Mouse (Mus musculus) erythroblast, embryonic 14.5 days (primary cell): ENCODE data around the gene S100a3.

Experiments used
- GATA1 ChIP-seq: IDR thresholded peaks from 2 replicates; pipeline ENCODE4 v1.6.1; 2012; ENCODE audit warnings: low read length, inconsistent platforms, mixed read lengths
- TAL1 ChIP-seq: IDR thresholded peaks from 3 replicates; pipeline ENCODE4 v1.6.1; 2012; ENCODE audit warnings: low read length, inconsistent platforms, mixed read lengths

GRCm38 (mm10) chr3:90515789-90516188 lies 44.6 kb upstream of the S100a3 start:
- TF ChIP-seq GATA1 (no peak), TAL1 (no peak)
